Mouse (Mus musculus) kidney, embryonic 15.5 days (tissue): ENCODE measurements at regions not wholly inside any gene's neighbourhood (a gene's known extent, or its start where the extent isn't known, plus 50 kb on each side); places are given as distances from the start of the nearest gene placed in this dataset.

ENCODE experiments used
- ATAC-seq: fragments of 200-750 bp; cut with Nextera tagmentation; replicated peaks from 2 replicates; pipeline ENCODE4 v1.8.0; 2017; ENCODE audit warnings: moderate TSS enrichment; ENCODE audit not compliant: low FRiP score
- H3K27ac ChIP-seq: fragments of 300-500 bp; sonication (generic); 2 replicates; pipeline ENCODE4 v1.5.1; 2015; ENCODE audit warnings: mild to moderate bottlenecking, inconsistent platforms
- H3K27me3 ChIP-seq: fragments of 300-500 bp; sonication (generic); 2 replicates; pipeline ENCODE4 v1.6.1; 2015; ENCODE audit warnings: inconsistent platforms
- H3K36me3 ChIP-seq: fragments of 300-500 bp; sonication (generic); 2 replicates; pipeline ENCODE4 v1.6.1; 2015; ENCODE audit warnings: inconsistent platforms
- H3K4me1 ChIP-seq: fragments of 300-500 bp; sonication (generic); 2 replicates; pipeline ENCODE4 v1.6.1; 2015; ENCODE audit warnings: inconsistent platforms
- H3K4me2 ChIP-seq: fragments of 300-500 bp; sonication (generic); 2 replicates; pipeline ENCODE4 v1.6.1; 2015; ENCODE audit warnings: moderate library complexity, mild to moderate bottlenecking, inconsistent platforms
- H3K4me3 ChIP-seq: fragments of 300-500 bp; sonication (generic); replicated peaks from 2 replicates; pipeline ENCODE4 v1.5.1; 2015; ENCODE audit warnings: mild to moderate bottlenecking, inconsistent platforms
- H3K9ac ChIP-seq: fragments of 300-500 bp; sonication (generic); 2 replicates; pipeline ENCODE4 v1.6.1; 2015; ENCODE audit warnings: mild to moderate bottlenecking, inconsistent platforms
- H3K9me3 ChIP-seq: fragments of 300-500 bp; sonication (generic); replicated peaks from 2 replicates; pipeline ENCODE4 v1.6.1; 2016; ENCODE audit warnings: inconsistent platforms
- WGBS: fragments of 180-500 bp; shearing (Covaris S2); methylation state at CpG from one replicate; pipeline ENCODE4 v1.1.7; 2015; ENCODE audit warnings: mixed read lengths; 5-methylcytosine and 5-hydroxymethylcytosine counted together

GRCm38 (mm10) chrX:11577294-11577693, 249.7 kb downstream of the H2al1j start:
- Histone ChIP-seq H3K27me3 (peaks cover 42% of the 10 kb centered on the region), H3K9ac (no peak overlapping the region), H3K9me3 (no peaks in the 10 kb centered on the region), H3K4me3 (no peak overlapping the region), H3K27ac (no peak overlapping the region), H3K36me3 (no peaks in the 10 kb centered on the region), H3K4me1 (0 out of 2 replicates have a peak, but pooled peaks cover 3% of the 10 kb centered on the region), H3K4me2 (no peak overlapping the region)
- 73% methylated on average over 3 of the region's 3 CpGs for WGBS
- no peak for ATAC-seq

GRCm38 (mm10) chrX:11585353-11585752, 257.7 kb downstream of the H2al1j start:
- Histone ChIP-seq H3K27me3 (peaks cover 28% of the 10 kb centered on the region), H3K9ac (no peak overlapping the region), H3K27ac (no peak overlapping the region), H3K4me2 (no peak overlapping the region), H3K4me3 (no peak overlapping the region), H3K9me3 (no peaks in the 10 kb centered on the region), H3K4me1 (peaks cover 5% of the 10 kb centered on the region), H3K36me3 (no peaks in the 10 kb centered on the region)
- ATAC-seq, result peak; percentile 58
- WGBS, result 46% methylated on average over 5 of the region's 5 CpGs

- WGBS, result 33% methylated on average over 10 of the region's 10 CpGs
- no peak overlapping the region for H3K9ac ChIP-seq
- no peak overlapping the region for H3K4me3 ChIP-seq
- peaks cover 45% of the 10 kb centered on the region for H3K27me3 ChIP-seq
- no peak for ATAC-seq
- H3K4me2 ChIP-seq, result no peak overlapping the region
- H3K9me3 ChIP-seq, result no peaks in the 10 kb centered on the region
- H3K27ac ChIP-seq, result no peak overlapping the region
- peaks cover 18% of the 10 kb centered on the region; the same call in 1 of the 2 replicates for H3K4me1 ChIP-seq
- H3K36me3 ChIP-seq, result no peaks in the 10 kb centered on the region
These were observed 264.0 kb downstream of the H2al1j start for GRCm38 (mm10) chrX:11591391-11592187.

- no peak overlapping the region for H3K27ac ChIP-seq
- H3K4me1 ChIP-seq, result peaks cover 12% of the 10 kb centered on the region; the same call in 1 of the 2 replicates
- H3K4me3 ChIP-seq, result no peak overlapping the region
- no peak for ATAC-seq
- H3K27me3 ChIP-seq, result peaks cover 39% of the 10 kb centered on the region
- H3K9ac ChIP-seq, result no peak overlapping the region
- H3K9me3 ChIP-seq, result no peaks in the 10 kb centered on the region
- WGBS, result 50% methylated on average over 3 of the region's 3 CpGs
- H3K36me3 ChIP-seq, result no peaks in the 10 kb centered on the region
- no peak overlapping the region for H3K4me2 ChIP-seq
These were observed 266.9 kb downstream of the H2al1j start for GRCm38 (mm10) chrX:11594542-11594941.

GRCm38 (mm10) chrX:11597548-11597947, 269.9 kb downstream of the H2al1j start:
- H3K9ac ChIP-seq, result no peak overlapping the region
- no peak overlapping the region for H3K27ac ChIP-seq
- H3K4me2 ChIP-seq, result no peak overlapping the region
- 72% methylated on average over 7 of the region's 7 CpGs for WGBS
- H3K9me3 ChIP-seq, result no peaks in the 10 kb centered on the region
- no peaks in the 10 kb centered on the region for H3K4me1 ChIP-seq
- peaks cover 28% of the 10 kb centered on the region for H3K27me3 ChIP-seq
- no peaks in the 10 kb centered on the region for H3K36me3 ChIP-seq
- no peak for ATAC-seq
- no peak overlapping the region for H3K4me3 ChIP-seq

- no peak overlapping the region for H3K9ac ChIP-seq
- no peaks in the 10 kb centered on the region for H3K4me1 ChIP-seq
- H3K4me2 ChIP-seq, result no peak overlapping the region
- no peak overlapping the region for H3K4me3 ChIP-seq
- 37% methylated on average over 8 of the region's 8 CpGs for WGBS
- no peak overlapping the region for H3K27ac ChIP-seq
- no peaks in the 10 kb centered on the region for H3K36me3 ChIP-seq
- no peaks in the 10 kb centered on the region for H3K9me3 ChIP-seq
- H3K27me3 ChIP-seq, result peaks cover 5% of the 10 kb centered on the region; the same call in 1 of the 2 replicates
- no peak for ATAC-seq
These were observed 286.6 kb downstream of the H2al1j start for GRCm38 (mm10) chrX:11614237-11614636.

- H3K4me2 ChIP-seq, result 0 out of 2 replicates have a peak overlapping the region, but pooled peaks have one; percentile 25
- H3K27ac ChIP-seq, result peak overlapping the region; percentile 79
- H3K36me3 ChIP-seq, result no peaks in the 10 kb centered on the region
- H3K4me1 ChIP-seq, result peaks cover 6% of the 10 kb centered on the region; the same call in 1 of the 2 replicates
- 0 out of 2 replicates have a peak, but pooled peaks cover 7% of the 10 kb centered on the region for H3K27me3 ChIP-seq
- 30% methylated on average over 19 of the region's 19 CpGs for WGBS
- H3K9ac ChIP-seq, result no peak overlapping the region
- H3K4me3 ChIP-seq, result no peak overlapping the region
- peak; percentile 87 for ATAC-seq
- H3K9me3 ChIP-seq, result no peaks in the 10 kb centered on the region
These were observed 293.6 kb downstream of the H2al1j start for GRCm38 (mm10) chrX:11621045-11621763.

- Histone ChIP-seq H3K4me2 (no peak overlapping the region), H3K9me3 (no peaks in the 10 kb centered on the region), H3K36me3 (no peaks in the 10 kb centered on the region), H3K4me1 (peaks cover 2% of the 10 kb centered on the region; the same call in 1 of the 2 replicates), H3K9ac (no peak overlapping the region), H3K4me3 (no peak overlapping the region), H3K27ac (no peak overlapping the region), H3K27me3 (peaks cover 25% of the 10 kb centered on the region; the same call in 1 of the 2 replicates)
- ATAC-seq, result no peak
- WGBS, result 55% methylated on average over 10 of the region's 10 CpGs
These were observed 298.8 kb downstream of the H2al1j start for GRCm38 (mm10) chrX:11626274-11626878.

GRCm38 (mm10) chrX:11629362-11629761, 301.7 kb downstream of the H2al1j start:
- H3K4me3 ChIP-seq, result no peak overlapping the region
- peaks cover 9% of the 10 kb centered on the region; the same call in 1 of the 2 replicates for H3K4me1 ChIP-seq
- H3K27ac ChIP-seq, result no peak overlapping the region
- no peak overlapping the region for H3K9ac ChIP-seq
- peaks cover 45% of the 10 kb centered on the region for H3K27me3 ChIP-seq
- no peak overlapping the region for H3K4me2 ChIP-seq
- ATAC-seq, result no peak
- WGBS, result 79% methylated on average over 2 of the region's 2 CpGs
- no peaks in the 10 kb centered on the region for H3K9me3 ChIP-seq
- no peaks in the 10 kb centered on the region for H3K36me3 ChIP-seq

GRCm38 (mm10) chrX:11629906-11630305, 302.3 kb downstream of the H2al1j start:
- no peak overlapping the region for H3K4me2 ChIP-seq
- no peak overlapping the region for H3K9ac ChIP-seq
- no peaks in the 10 kb centered on the region for H3K9me3 ChIP-seq
- peaks cover 9% of the 10 kb centered on the region; the same call in 1 of the 2 replicates for H3K4me1 ChIP-seq
- no peak overlapping the region for H3K4me3 ChIP-seq
- H3K27ac ChIP-seq, result no peak overlapping the region
- WGBS, result 21% methylated on average over 1 of the region's 1 CpGs
- ATAC-seq, result no peak
- no peaks in the 10 kb centered on the region for H3K36me3 ChIP-seq
- peaks cover 46% of the 10 kb centered on the region for H3K27me3 ChIP-seq

GRCm38 (mm10) chrX:11631186-11631913, 303.7 kb downstream of the H2al1j start:
- no peak overlapping the region for H3K9ac ChIP-seq
- 24% methylated on average over 14 of the region's 14 CpGs for WGBS

More at GRCm38 (mm10) chrX:11631186-11631913, 303.7 kb downstream of the H2al1j start:
- Histone ChIP-seq H3K27me3 (peaks cover 43% of the 10 kb centered on the region), H3K4me2 (peak overlapping the region; percentile 48), H3K36me3 (no peaks in the 10 kb centered on the region), H3K9me3 (no peaks in the 10 kb centered on the region), H3K4me3 (peak overlapping the region; percentile 16; the same call in 1 of the 2 replicates), H3K27ac (0 out of 2 replicates have a peak overlapping the region, but pooled peaks have one; percentile 13), H3K4me1 (peaks cover 9% of the 10 kb centered on the region; the same call in 1 of the 2 replicates)
- no peak for ATAC-seq
